Mouse (Mus musculus): ENCODE results near the gene Hbb-bh2. TPM values are rescaled to one million over a fixed set of nuclear protein-coding genes. Genes with fewer than 3 reads are reported as not detected.

Gene Hbb-bh2
- polyA plus RNA-seq (2015; fragmentation: Nextera tagmentation; extraction: Ambion mirVana), result not detected in 2 replicates

- no peak for ATAC-seq (ENCODE audit: insufficient number of reproducible peaks, low FRiP score, low TSS enrichment, low read depth)
- WGBS, result 69% methylated on average over 3 of the region's 3 CpGs
Measured at GRCm38 (mm10) chr7:103840268-103840667, at the start of gene Hbb-bh2. TSS of gene Hbb-bh2 (minus strand) at chr7:103840520.

DNA sequence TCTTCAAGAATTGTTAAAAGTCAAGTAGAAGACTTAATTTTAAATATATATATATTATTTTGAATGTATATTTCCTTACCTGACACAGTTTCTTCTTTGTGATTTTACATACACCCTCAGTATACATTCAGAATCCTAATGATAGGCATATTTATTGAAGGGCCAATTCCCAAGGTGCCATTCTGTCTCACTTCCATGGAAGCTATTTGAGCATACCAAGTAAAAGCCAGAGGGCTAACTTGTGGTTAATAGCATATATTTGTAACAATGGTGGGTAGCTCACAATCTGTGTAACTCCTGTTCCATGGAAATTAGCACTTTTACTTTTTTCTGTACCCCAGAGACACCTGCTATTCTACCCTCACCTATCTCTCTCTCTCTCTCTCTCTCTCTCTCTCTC is 45.8 kb upstream of the Hbb-bh2 start, which contains the start of gene Olfr66:
Olfr66 (minus strand) TSS at position 101 of the 400 bp plus-strand sequence.
- Histone ChIP-seq H3K4me3 (no peak within 1 kb of the TSS), H3K27me3 (no peaks in the 10 kb centered on the region), H3K27ac (no peak within 1 kb of the TSS), H3K9ac (no peak within 1 kb of the TSS), H3K9me3 (no peaks in the 10 kb centered on the region), H3K36me3 (no peaks in the 10 kb centered on the region), H3K4me1 (no peaks in the 10 kb centered on the region), H3K4me2 (no peak within 1 kb of the TSS)
- no peak for ATAC-seq (ENCODE audit: insufficient number of reproducible peaks, low FRiP score, low TSS enrichment, low read depth)

More at GRCm38 (mm10) chr7:103840268-103840667, at the start of gene Hbb-bh2:
- Histone ChIP-seq H3K9ac (no peak within 1 kb of the TSS), H3K4me2 (no peak within 1 kb of the TSS), H3K27me3 (no peaks in the 10 kb centered on the region), H3K4me3 (no peak within 1 kb of the TSS), H3K9me3 (no peaks in the 10 kb centered on the region), H3K36me3 (no peaks in the 10 kb centered on the region), H3K4me1 (no peaks in the 10 kb centered on the region), H3K27ac (no peak within 1 kb of the TSS)

- Histone ChIP-seq H3K9me3 (no peaks in the 10 kb centered on the region), H3K27ac (no peak overlapping the region), H3K4me1 (no peaks in the 10 kb centered on the region), H3K36me3 (no peaks in the 10 kb centered on the region), H3K4me3 (no peak overlapping the region), H3K27me3 (no peaks in the 10 kb centered on the region), H3K9ac (no peak overlapping the region), H3K4me2 (no peak overlapping the region)
- no peak for ATAC-seq (ENCODE audit: insufficient number of reproducible peaks, low FRiP score, low TSS enrichment, low read depth)
- 77% methylated on average over 2 of the region's 2 CpGs for WGBS
Measured at GRCm38 (mm10) chr7:103877093-103877492, 36.8 kb upstream of the Hbb-bh2 start.

GRCm38 (mm10) chr7:103874451-103874850 is 34.1 kb upstream of the Hbb-bh2 start:
- 41% methylated on average over 5 of the region's 5 CpGs for WGBS
- Histone ChIP-seq H3K27me3 (no peaks in the 10 kb centered on the region), H3K4me3 (no peak overlapping the region), H3K36me3 (no peaks in the 10 kb centered on the region), H3K9ac (no peak overlapping the region), H3K4me1 (no peaks in the 10 kb centered on the region), H3K9me3 (no peaks in the 10 kb centered on the region), H3K4me2 (no peak overlapping the region), H3K27ac (no peak overlapping the region)
- no peak for ATAC-seq (ENCODE audit: insufficient number of reproducible peaks, low FRiP score, low TSS enrichment, low read depth)

DNA sequence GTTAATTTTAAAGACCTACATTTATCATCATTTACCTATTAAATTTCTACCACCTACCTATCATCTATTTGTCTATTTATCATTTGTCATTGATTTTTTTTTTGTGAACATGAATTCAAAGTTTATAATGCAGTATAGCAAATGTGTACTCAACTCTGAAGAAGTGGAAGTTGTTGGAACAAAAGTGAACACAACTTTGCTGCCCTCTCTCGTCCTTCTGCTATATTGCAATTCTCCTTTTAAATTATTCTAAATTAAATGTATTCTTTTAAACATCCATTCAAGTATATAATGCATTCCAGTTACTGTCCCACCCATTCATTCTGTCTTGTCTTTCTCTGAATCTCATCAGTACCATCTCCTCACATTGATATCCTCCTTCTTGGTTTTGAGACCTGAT is 32.7 kb upstream of the Hbb-bh2 start:
- Histone ChIP-seq H3K27me3 (no peaks in the 10 kb centered on the region), H3K27ac (no peak overlapping the region), H3K36me3 (no peaks in the 10 kb centered on the region), H3K4me3 (no peak overlapping the region), H3K4me2 (no peak overlapping the region), H3K9ac (no peak overlapping the region), H3K4me1 (no peaks in the 10 kb centered on the region), H3K9me3 (no peaks in the 10 kb centered on the region)
- 11% methylated on average over 1 of the region's 1 CpGs for WGBS
- no peak for ATAC-seq (ENCODE audit: insufficient number of reproducible peaks, low FRiP score, low TSS enrichment, low read depth)

DNA sequence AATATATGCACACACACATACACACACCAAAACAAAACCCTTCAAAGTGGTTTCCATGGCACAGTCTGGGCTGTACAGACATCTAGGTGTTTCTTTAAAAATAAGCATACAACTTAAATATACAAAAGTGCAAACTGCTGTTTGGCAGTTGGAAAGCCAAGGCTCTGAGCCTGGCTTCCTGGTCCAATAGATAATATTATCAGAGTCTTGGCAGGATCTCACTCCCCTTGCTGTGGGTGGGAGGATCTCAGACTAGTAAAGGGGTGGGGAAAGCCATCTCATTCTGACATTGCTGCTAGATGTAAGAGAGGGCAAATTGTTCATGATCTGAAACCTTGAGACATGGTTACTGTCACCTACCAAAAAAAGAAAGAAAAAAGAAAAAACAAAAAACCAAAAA is 30.3 kb upstream of the Hbb-bh2 start:
- Histone ChIP-seq H3K27ac (no peak overlapping the region), H3K4me2 (no peak overlapping the region), H3K36me3 (no peaks in the 10 kb centered on the region), H3K4me1 (no peaks in the 10 kb centered on the region), H3K9me3 (no peaks in the 10 kb centered on the region), H3K4me3 (no peak overlapping the region), H3K9ac (no peak overlapping the region), H3K27me3 (no peaks in the 10 kb centered on the region)
- ATAC-seq (ENCODE audit: insufficient number of reproducible peaks, low FRiP score, low TSS enrichment, low read depth), result no peak

- no peak overlapping the region for H3K4me2 ChIP-seq
- H3K9ac ChIP-seq, result no peak overlapping the region
- no peak for ATAC-seq (ENCODE audit: insufficient number of reproducible peaks, low FRiP score, low TSS enrichment, low read depth)
- H3K36me3 ChIP-seq, result no peaks in the 10 kb centered on the region
- H3K27ac ChIP-seq, result no peak overlapping the region
- no peak overlapping the region for H3K4me3 ChIP-seq
- H3K27me3 ChIP-seq, result no peaks in the 10 kb centered on the region
- H3K9me3 ChIP-seq, result no peaks in the 10 kb centered on the region
- H3K4me1 ChIP-seq, result no peaks in the 10 kb centered on the region
Measured at GRCm38 (mm10) chr7:103865716-103866115, 25.4 kb upstream of the Hbb-bh2 start.

DNA sequence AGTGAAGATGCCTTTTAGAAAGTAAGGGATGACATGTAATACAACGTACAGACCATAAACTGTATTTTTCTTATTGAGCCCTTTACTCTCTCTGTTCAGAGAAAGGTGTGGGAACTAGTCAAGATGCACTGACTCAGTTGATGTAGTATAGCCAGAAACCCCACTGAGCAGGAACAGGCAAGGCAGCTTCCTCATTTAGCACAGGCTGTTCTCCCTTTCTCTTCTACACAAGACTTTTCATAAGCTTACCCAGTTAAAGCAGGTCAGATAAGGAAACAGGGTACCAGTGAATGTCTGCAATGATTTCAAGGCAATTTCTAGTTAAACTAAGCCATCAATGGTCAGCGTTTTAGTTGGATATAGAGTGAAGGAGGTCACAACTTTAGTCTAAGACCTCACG is 21.2 kb upstream of the Hbb-bh2 start:
- ATAC-seq (ENCODE audit: insufficient number of reproducible peaks, low FRiP score, low TSS enrichment, low read depth), result no peak
- H3K9ac ChIP-seq, result no peak overlapping the region
- no peak overlapping the region for H3K4me2 ChIP-seq
- no peaks in the 10 kb centered on the region for H3K36me3 ChIP-seq
- H3K9me3 ChIP-seq, result no peaks in the 10 kb centered on the region
- H3K27me3 ChIP-seq, result no peaks in the 10 kb centered on the region
- H3K27ac ChIP-seq, result no peak overlapping the region
- H3K4me3 ChIP-seq, result no peak overlapping the region
- no peaks in the 10 kb centered on the region for H3K4me1 ChIP-seq
- 70% methylated on average over 3 of the region's 3 CpGs for WGBS

DNA sequence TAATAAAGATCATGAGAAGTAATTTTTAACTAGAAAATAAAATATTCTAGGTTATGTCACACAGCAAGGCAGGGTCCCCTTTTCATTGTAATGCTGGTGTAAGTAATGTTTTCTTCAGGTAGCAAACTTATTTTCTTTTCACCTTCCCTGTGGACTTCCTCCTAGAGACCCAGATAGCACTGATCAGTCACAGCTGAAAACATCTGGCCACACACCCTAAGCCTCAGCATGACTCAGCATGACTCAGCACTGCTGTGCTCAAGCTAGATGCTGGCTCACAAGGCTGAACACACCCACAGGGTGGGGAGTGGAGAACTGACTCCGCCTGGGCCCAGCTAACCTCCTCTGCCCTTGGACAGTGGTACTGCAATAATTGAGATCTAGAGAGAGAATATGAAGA is 20.5 kb upstream of the Hbb-bh2 start:
- WGBS, result 47% methylated on average over 1 of the region's 1 CpGs
- no peak overlapping the region for H3K9ac ChIP-seq
- no peaks in the 10 kb centered on the region for H3K4me1 ChIP-seq
- no peak overlapping the region for H3K27ac ChIP-seq
- H3K4me3 ChIP-seq, result no peak overlapping the region
- H3K9me3 ChIP-seq, result no peaks in the 10 kb centered on the region
- no peak overlapping the region for H3K4me2 ChIP-seq
- no peak for ATAC-seq (ENCODE audit: insufficient number of reproducible peaks, low FRiP score, low TSS enrichment, low read depth)
- no peaks in the 10 kb centered on the region for H3K27me3 ChIP-seq
- H3K36me3 ChIP-seq, result no peaks in the 10 kb centered on the region

- H3K9me3 ChIP-seq, result no peaks in the 10 kb centered on the region
- no peak overlapping the region for H3K4me3 ChIP-seq
- H3K9ac ChIP-seq, result no peak overlapping the region
- no peak overlapping the region for H3K4me2 ChIP-seq
- no peaks in the 10 kb centered on the region for H3K36me3 ChIP-seq
- 58% methylated on average over 2 of the region's 2 CpGs for WGBS
- H3K27me3 ChIP-seq, result no peaks in the 10 kb centered on the region
- no peak overlapping the region for H3K27ac ChIP-seq
- H3K4me1 ChIP-seq, result no peaks in the 10 kb centered on the region
- no peak for ATAC-seq (ENCODE audit: insufficient number of reproducible peaks, low FRiP score, low TSS enrichment, low read depth)
Measured at GRCm38 (mm10) chr7:103859076-103859475, 18.8 kb upstream of the Hbb-bh2 start.

GRCm38 (mm10) chr7:103854669-103855068 is 14.3 kb upstream of the Hbb-bh2 start:
- Histone ChIP-seq H3K9me3 (no peaks in the 10 kb centered on the region), H3K4me1 (no peaks in the 10 kb centered on the region), H3K9ac (no peak overlapping the region), H3K4me2 (no peak overlapping the region), H3K27ac (no peak overlapping the region), H3K36me3 (no peaks in the 10 kb centered on the region), H3K4me3 (no peak overlapping the region), H3K27me3 (no peaks in the 10 kb centered on the region)
- 72% methylated on average over 1 of the region's 1 CpGs for WGBS
- no peak for ATAC-seq (ENCODE audit: insufficient number of reproducible peaks, low FRiP score, low TSS enrichment, low read depth)

DNA sequence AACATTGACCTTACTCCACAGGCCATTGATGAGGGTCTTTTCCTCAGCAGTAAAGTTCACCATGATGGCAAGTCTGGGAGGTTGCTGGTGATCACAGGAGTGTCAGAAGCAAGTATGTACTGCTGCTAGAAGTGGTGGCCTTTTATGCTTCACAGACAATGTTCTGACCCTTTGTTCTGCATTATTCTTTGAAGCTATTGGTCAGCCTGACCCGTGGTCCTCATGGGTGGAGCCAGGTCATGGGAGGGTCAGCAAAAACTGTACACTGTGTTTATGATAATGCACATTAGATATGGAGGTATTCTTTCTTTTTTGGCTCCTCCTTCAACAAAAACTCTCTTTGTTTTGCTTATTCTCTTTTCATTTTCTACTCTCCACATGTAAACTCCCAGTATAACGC is 12.8 kb upstream of the Hbb-bh2 start, which contains the start of gene Hbb-y:
Hbb-y (minus strand) TSS at position 127 of the 400 bp plus-strand sequence.
- Histone ChIP-seq H3K4me3 (no peak within 1 kb of the TSS), H3K4me1 (no peaks in the 10 kb centered on the region), H3K4me2 (no peak within 1 kb of the TSS), H3K9ac (no peak within 1 kb of the TSS), H3K27ac (no peak within 1 kb of the TSS), H3K36me3 (no peaks in the 10 kb centered on the region), H3K9me3 (no peaks in the 10 kb centered on the region), H3K27me3 (no peaks in the 10 kb centered on the region)
- no peak for ATAC-seq (ENCODE audit: insufficient number of reproducible peaks, low FRiP score, low TSS enrichment, low read depth)
- WGBS, result 64% methylated on average over 2 of the region's 2 CpGs
